Mouse (Mus musculus) lung, adult 2 months (tissue): ENCODE measurements around the gene Stk38l.

ENCODE experiments used
- CTCF ChIP-seq: fragments of 200-500 bp; IDR thresholded peaks from 2 replicates; pipeline ENCODE4 v1.5.1; 2011; ENCODE audit warnings: mild to moderate bottlenecking, low read length, control low read depth; ENCODE audit not compliant: insufficient read depth
- POLR2A ChIP-seq: fragments of 200-500 bp; IDR thresholded peaks from 2 replicates; pipeline ENCODE4 v1.6.1; 2011; ENCODE audit warnings: low read depth, mild to moderate bottlenecking, control low read depth, low read length, borderline replicate concordance; ENCODE audit errors: extremely low read depth

GRCm38 (mm10) chr6:146760022-146760421, 35.2 kb downstream of the Stk38l start:
- TF ChIP-seq CTCF, result no peak
- no peak for TF ChIP-seq POLR2A
